Mouse (Mus musculus) hematopoietic stem cell, adult 5-6 weeks (primary cell): ENCODE data around the gene Ica1. TPM values are rescaled to one million over a fixed set of nuclear protein-coding genes. Genes with fewer than 3 reads are reported as not detected.

Source experiments
- ATAC-seq, 2 experiments: fragments of 125-278 bp in 1 of 2; replicated peaks in 1 of 2; 2 replicates each; pipeline ENCODE4 v1.8.0; 2016 to 2017; ENCODE audit warnings: inconsistent platforms in 2 of 2, mild to moderate bottlenecking in 2 of 2, moderate number of reproducible peaks in 2 of 2, low read depth in 1 of 2, moderate TSS enrichment in 1 of 2; ENCODE audit not compliant: low FRiP score in 2 of 2, poor library complexity in 2 of 2, severe bottlenecking in 2 of 2, insufficient read depth in 1 of 2, low TSS enrichment in 1 of 2
- total RNA-seq: library from RNA; stranded (forward); fragments of 172-1452, 232-1000 nt; gene quantifications from 2 replicates; pipeline ENCODE4 v1.2.3, GENCODE M21; 2017

Ica1 gene
- total RNA-seq, 1 experiment from 2014 or later, result 59.3 TPM

GRCm38 (mm10) chr6:8716539-8716938 lies 61.7 kb downstream of the Ica1 start:
- peak in 1 of 2 experiments; percentile 17; a peak in 1 of 4 replicates for ATAC-seq

DNA sequence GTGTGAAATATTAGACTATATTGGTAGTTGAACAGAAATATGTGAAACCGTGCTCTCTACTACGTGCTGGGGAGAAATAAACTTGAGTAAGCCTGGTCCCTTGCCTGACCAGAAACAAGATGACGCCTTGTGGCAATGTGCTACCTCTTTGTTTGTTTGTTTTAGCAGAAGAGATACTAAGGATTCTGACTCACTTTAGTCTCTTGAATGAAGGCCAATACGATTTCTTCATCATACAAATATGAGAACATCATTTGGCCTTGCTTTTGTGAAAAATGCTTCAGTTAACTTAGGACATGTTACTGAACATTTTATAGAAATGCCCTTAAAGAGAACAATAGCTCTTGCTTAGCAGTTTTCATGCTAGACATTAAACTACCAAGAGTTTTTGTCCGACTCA lies 67.0 kb downstream of the Ica1 start:
- ATAC-seq, result no peak

GRCm38 (mm10) chr6:8694636-8695514 lies 83.4 kb downstream of the Ica1 start:
- ATAC-seq, result no peak

GRCm38 (mm10) chr6:8693926-8694635 lies 84.2 kb downstream of the Ica1 start:
- ATAC-seq, result no peak

- ATAC-seq, result no peak
Observed at GRCm38 (mm10) chr6:8693141-8693881, 85.0 kb downstream of the Ica1 start.

- peak; percentile 48 to 57; a peak in 2 of 4 replicates for ATAC-seq
Observed at GRCm38 (mm10) chr6:8691199-8691975, 86.9 kb downstream of the Ica1 start.

DNA sequence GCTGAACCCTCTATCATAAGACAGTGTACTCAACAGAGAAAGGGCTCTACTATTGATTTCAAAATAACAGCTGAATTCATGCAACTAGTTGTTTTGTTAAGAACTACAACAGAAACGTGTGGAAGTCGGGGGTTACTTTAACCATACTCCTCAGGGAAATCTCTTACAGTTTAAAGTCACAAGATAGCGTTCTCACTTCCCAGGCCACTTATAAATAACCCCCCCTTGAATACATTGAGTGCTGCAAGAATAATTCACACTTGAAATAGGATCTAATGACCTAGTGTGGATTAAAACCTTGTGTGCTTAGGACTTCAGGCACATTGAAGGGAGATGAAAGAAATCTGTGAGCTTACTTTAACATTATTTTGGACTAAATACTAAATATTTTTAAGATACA lies 87.8 kb downstream of the Ica1 start:
- ATAC-seq, result no peak

GRCm38 (mm10) chr6:8686678-8687580 lies 91.4 kb downstream of the Ica1 start:
- peak; percentile 53 to 65; a peak in 3 of 4 replicates for ATAC-seq

GRCm38 (mm10) chr6:8683379-8683778 lies 94.9 kb downstream of the Ica1 start:
- no peak for ATAC-seq

DNA sequence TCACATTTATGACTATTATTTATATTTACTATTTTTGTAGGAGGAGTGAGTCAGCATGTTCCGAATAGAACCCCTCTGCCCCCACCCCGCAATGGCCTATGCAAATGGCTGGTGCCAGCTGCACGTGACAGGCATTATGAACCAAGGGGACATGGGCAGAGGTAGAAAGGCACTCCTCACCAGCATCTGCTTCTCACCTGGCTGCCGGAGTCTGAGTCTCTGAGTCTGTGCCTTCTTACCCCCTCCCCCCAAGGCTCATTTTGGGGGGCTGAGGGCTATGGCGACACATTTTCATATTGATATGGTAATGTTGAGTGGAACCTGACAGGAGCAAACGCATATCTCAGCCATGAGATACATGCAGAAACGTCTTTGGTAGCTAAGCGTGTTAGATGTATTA lies 97.4 kb downstream of the Ica1 start:
- no peak for ATAC-seq

- ATAC-seq, result no peak
Observed at GRCm38 (mm10) chr6:8673013-8673412, 105.3 kb downstream of the Ica1 start.

DNA sequence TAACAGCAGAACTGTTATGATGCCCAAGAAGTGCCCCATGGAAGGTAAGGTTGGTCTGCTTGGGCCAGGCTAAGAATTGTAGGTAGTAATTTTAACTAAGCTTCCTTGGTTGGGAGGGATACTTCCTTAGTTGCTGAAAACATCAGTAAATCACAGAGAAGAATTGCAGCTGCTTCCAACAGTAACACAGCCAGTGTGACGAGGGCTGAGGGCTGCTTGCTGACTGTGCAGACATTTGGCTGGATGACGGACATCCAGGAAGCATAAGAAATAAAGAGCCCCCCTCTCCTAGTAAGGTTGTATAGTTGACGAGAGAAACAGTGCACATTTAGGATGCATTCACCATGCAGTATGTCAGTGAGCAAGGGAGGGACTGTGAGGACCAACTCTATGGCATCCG lies 108.9 kb downstream of the Ica1 start:
- ATAC-seq, result no peak

DNA sequence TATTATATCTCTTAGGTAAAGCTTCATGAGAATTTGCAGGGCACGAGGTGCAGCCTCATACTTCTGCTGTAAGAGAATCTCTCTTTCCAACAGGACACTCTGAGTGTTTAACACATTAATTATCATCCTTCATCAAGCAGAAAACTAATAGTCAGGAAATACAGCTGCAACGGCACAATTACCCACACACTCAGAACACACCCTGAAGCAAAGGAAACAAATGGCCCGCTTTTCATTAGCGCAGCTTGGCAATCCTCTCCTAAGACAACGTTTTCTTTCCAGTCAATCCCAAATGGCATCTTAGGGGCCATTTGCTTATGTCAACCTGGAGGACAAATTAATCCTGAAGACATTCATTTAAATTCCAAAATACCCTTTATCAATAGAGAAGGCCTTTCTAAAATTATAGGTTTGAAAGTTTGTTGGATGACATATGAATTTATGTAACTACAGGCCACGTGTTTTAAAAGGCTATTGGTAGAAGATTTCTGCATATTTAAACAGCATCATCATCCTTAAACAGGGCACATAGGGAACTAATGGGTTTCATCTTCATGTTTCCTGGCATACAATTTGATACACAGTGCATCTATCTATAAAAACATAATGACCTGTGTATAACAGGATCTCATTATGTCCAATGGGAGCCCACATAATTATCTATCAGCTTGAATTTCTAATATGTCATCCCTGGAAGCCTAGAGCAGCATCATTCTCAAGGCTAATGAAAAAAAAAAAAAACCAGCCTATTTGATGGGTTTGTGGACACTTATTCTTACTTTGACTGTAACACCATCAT lies 110.1 kb downstream of the Ica1 start:
- ATAC-seq, result no peak

DNA sequence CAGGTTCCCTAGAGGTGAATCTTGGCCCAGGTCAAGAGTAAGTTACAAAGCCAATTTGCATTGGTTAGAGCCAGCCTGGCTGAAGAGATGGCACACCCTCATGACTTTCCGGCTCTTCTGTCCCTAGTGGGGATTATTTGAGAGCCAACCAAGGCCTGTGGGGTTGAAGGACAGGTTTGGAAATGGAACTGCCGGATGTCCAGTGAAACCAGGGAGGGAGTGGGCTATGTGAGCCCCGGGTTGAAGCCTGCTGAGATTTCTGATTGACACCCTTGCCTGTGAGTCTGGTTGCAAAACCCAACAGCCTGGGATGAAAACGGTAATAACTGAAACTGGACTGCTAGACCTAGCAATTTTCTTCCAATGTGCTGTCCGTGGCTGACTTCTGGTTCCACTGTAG lies 112.5 kb downstream of the Ica1 start:
- ATAC-seq, result no peak

- no peak for ATAC-seq
Observed at GRCm38 (mm10) chr6:8664956-8665355, 113.3 kb downstream of the Ica1 start.
